Mouse (Mus musculus) liver, adult 2 months (tissue): ENCODE measurements around the gene Fam120a. TPM values are rescaled to one million over a fixed set of nuclear protein-coding genes. Genes with fewer than 3 reads are reported as not detected.
A peak's percentile ranks its signal among the peaks of the same experiment; 100 is the strongest.

Experiments
- DNase-seq: peaks from one replicate; pipeline ENCODE4 v3.0.0-alpha.2; 2011; ENCODE audit warnings: low read depth, low spot score; ENCODE audit errors: extremely low read depth
- H3K27ac ChIP-seq: fragments of 200-500 bp; replicated peaks from 2 replicates; pipeline ENCODE4 v1.5.1; 2012; ENCODE audit warnings: low read depth, mild to moderate bottlenecking, control low read depth, inconsistent platforms, low read length; ENCODE audit not compliant: insufficient read depth
- H3K27me3 ChIP-seq: fragments of 200-500 bp; 2 replicates; pipeline ENCODE4 v1.6.1; 2012; ENCODE audit warnings: mild to moderate bottlenecking, moderate library complexity, low read length, inconsistent platforms; ENCODE audit not compliant: control insufficient read depth, insufficient read depth
- H3K36me3 ChIP-seq: fragments of 200-500 bp; 2 replicates; pipeline ENCODE4 v1.6.1; 2012; ENCODE audit warnings: low read length, inconsistent platforms; ENCODE audit not compliant: control insufficient read depth, insufficient read depth
- H3K4me1 ChIP-seq: fragments of 200-500 bp; 2 replicates; pipeline ENCODE4 v1.6.1; 2011; ENCODE audit warnings: low read length; ENCODE audit not compliant: control insufficient read depth, insufficient read depth
- H3K4me3 ChIP-seq: fragments of 200-500 bp; 2 replicates; pipeline ENCODE4 v1.5.1; 2011; ENCODE audit warnings: low read depth, mild to moderate bottlenecking, control low read depth, low read length, moderate library complexity; ENCODE audit not compliant: insufficient read depth
- H3K79me2 ChIP-seq: fragments of 200-500 bp; 2 replicates; pipeline ENCODE4 v1.6.1; 2012; ENCODE audit warnings: inconsistent platforms, mild to moderate bottlenecking, low read length, moderate library complexity; ENCODE audit not compliant: control insufficient read depth, insufficient read depth
- H3K9ac ChIP-seq: fragments of 200-500 bp; 2 replicates; pipeline ENCODE4 v1.6.1; 2012; ENCODE audit warnings: low read depth, mild to moderate bottlenecking, control low read depth, inconsistent platforms, low read length
- CTCF ChIP-seq: fragments of 200-500 bp; IDR thresholded peaks from 2 replicates; pipeline ENCODE4 v1.5.1; 2011; ENCODE audit warnings: low read depth, low read length, control low read depth
- POLR2A ChIP-seq: fragments of 200-500 bp; IDR thresholded peaks from 2 replicates; pipeline ENCODE4 v1.6.1; 2011; ENCODE audit warnings: low read length, control low read depth; ENCODE audit not compliant: insufficient read depth; ENCODE audit errors: extremely low read depth
- WGBS: fragments of 180-500 bp; shearing (Covaris S2); methylation state at CpG from one replicate; pipeline ENCODE4 v1.1.7; 2018; 5-methylcytosine and 5-hydroxymethylcytosine counted together
- polyA plus RNA-seq: library from polyadenylated mRNA; depleted of rRNA; stranded (reverse); fragments of >200 nt; gene quantifications from 2 replicates; pipeline ENCODE4 v1.2.3, GENCODE M21; 2012
- total RNA-seq: library from RNA; depleted of rRNA; stranded (reverse); fragments of >200 nt; gene quantifications from 2 replicates; pipeline ENCODE4 v1.2.3, GENCODE M21; 2014

Fam120a gene
- total and polyA plus RNA-seq, 2 experiments, result 40.1 to 45.1 TPM

DNA sequence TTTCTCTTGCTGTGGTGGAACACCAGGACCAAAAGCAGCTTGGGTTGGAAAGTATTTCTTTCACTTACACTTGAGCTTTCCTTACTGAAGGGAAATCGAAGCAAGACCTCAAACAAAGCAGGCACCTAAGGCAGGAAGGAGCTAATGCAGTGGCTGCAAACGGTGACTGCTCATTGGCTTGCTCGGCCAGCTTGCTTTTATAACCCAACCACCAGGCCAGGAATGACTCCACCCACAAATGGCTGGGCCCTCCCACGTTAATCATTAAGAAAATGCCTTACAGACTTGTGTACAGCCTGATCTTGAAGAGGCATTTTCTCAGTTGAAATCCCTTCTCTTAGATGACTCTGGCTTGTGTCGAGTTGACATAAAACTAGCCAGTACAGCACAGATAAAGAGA, 3.2 kb upstream of the Fam120a start:
- peaks cover 8% of the 10 kb centered on the region for H3K4me1 ChIP-seq
- H3K79me2 ChIP-seq, result peaks cover 14% of the 10 kb centered on the region
- no peaks in the 10 kb centered on the region for H3K36me3 ChIP-seq
- no peak overlapping the region for H3K4me3 ChIP-seq
- H3K27me3 ChIP-seq, result no peaks in the 10 kb centered on the region
- H3K9ac ChIP-seq, result no peak overlapping the region
- 0 out of 2 replicates have a peak, but pooled peaks have one; percentile 25 for TF ChIP-seq POLR2A
- TF ChIP-seq CTCF, result no peak
- 16% methylated on average over 5 of the region's 5 CpGs for WGBS
- peak; percentile 90 for DNase-seq
- peak overlapping the region; percentile 70 for H3K27ac ChIP-seq

DNA sequence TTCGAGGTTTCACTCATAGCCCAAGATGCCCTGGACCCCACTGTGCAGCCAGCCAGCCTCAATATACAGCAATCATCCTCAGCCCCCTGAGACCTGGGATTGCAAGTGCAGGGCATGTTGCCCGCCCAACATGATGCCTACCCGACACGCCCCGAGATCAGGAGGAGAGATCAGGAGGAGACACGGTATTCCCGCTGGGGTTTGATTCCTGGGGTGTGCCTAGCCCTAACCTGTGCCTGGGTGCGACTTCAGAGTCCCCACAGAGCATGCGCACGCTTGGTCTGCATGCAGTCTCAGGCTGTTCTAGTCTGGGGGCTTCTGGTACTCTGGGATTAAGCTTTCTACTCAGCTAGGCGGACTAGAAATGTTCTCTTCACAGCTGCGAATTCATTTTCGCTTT, 2.7 kb upstream of the Fam120a start:
- peaks cover 11% of the 10 kb centered on the region for H3K4me1 ChIP-seq
- no peak overlapping the region for H3K9ac ChIP-seq
- DNase-seq, result no peak
- H3K27me3 ChIP-seq, result no peaks in the 10 kb centered on the region
- 74% methylated on average over 13 of the region's 13 CpGs for WGBS
- H3K27ac ChIP-seq, result peak overlapping the region; percentile 51
- no peak overlapping the region for H3K4me3 ChIP-seq
- H3K79me2 ChIP-seq, result peaks cover 18% of the 10 kb centered on the region
- H3K36me3 ChIP-seq, result no peaks in the 10 kb centered on the region
- TF ChIP-seq CTCF (no peak), POLR2A (no peak)

DNA sequence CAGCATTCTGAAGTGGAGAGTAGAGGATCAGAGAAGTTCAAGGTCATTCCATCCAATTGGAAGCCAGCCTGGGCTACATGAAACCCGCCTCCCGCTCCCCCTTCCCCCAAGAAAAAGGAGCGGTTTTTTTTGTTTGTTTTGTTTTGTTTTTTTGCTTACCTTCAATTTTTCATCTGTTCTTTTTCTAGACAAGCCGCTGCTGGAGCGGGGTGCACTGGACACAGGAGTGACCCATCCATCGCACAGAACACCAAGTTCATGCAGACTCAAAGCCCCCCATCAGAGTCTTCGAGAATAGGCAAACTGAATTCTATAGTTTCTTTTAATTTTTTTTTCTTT, 902 bp upstream of the Fam120a start:
- H3K36me3 ChIP-seq, result no peaks in the 10 kb centered on the region
- peak overlapping the region; percentile 69 for H3K4me3 ChIP-seq
- peaks cover 33% of the 10 kb centered on the region for H3K79me2 ChIP-seq
- no peaks in the 10 kb centered on the region for H3K27me3 ChIP-seq
- peak; percentile 82 for DNase-seq
- H3K9ac ChIP-seq, result peak overlapping the region; percentile 94
- TF ChIP-seq CTCF (no peak), POLR2A (no peak)
- H3K4me1 ChIP-seq, result peaks cover 23% of the 10 kb centered on the region
- peak overlapping the region; percentile 94 for H3K27ac ChIP-seq
- WGBS, result 5% methylated on average over 7 of the region's 7 CpGs

DNA sequence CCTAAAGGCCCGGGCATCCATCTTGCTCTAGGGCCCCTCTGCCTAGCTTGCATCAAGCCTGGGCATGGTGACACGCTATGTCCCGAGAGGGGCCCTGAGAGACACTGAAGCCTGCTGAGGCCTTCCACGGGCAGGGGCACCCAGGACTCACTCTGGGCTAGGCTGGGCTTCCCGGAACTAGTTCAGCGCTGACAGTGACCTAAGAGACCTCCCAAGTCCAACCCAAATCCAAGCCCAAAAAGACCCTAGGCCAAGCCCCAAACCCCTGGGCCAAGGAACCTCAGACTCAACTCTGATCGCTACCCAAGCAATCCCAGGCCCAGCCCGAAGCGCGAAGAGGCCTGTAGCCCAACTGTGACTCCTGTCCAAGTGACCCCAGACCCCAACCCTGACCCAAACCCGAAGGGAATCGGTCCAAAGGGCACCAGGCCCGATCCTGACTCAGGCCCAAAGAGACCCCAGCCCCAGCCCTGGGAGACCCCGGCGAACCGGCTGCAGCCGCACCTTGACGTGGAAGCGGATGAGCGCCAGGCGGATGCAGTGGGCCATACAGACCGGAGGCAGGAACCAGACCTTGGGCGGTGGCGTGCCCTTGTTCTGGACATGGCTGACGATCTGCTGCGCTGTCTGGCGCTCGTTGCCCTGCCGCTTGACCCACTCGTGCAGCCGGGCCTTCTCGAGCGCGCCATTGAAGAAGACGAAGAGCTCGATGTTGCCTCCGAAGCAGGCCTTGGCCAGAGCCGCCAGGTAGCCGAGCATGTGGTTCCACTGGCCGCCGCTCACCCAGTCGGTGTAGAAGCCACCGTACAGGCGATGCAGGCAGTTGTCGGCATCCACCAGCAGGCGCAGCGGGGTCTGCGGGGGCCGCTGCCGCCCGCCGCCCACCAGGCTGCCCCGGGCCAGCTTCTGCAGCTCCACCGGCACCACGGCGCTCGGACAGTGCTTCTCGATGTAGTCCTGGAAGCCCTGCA, 681 bp downstream of the Fam120a start:
- DNase-seq, result peak; percentile 37
- TF ChIP-seq CTCF (no peak), POLR2A (no peak)
- WGBS, result under 1% methylated on average over 58 of the region's 58 CpGs
- H3K27ac ChIP-seq, result peak overlapping the region; percentile 57
- H3K79me2 ChIP-seq, result peaks cover 40% of the 10 kb centered on the region
- peaks cover 32% of the 10 kb centered on the region for H3K4me1 ChIP-seq
- H3K36me3 ChIP-seq, result no peaks in the 10 kb centered on the region
- H3K27me3 ChIP-seq, result no peaks in the 10 kb centered on the region
- H3K4me3 ChIP-seq, result peak overlapping the region; percentile 82
- H3K9ac ChIP-seq, result peak overlapping the region; percentile 94

DNA sequence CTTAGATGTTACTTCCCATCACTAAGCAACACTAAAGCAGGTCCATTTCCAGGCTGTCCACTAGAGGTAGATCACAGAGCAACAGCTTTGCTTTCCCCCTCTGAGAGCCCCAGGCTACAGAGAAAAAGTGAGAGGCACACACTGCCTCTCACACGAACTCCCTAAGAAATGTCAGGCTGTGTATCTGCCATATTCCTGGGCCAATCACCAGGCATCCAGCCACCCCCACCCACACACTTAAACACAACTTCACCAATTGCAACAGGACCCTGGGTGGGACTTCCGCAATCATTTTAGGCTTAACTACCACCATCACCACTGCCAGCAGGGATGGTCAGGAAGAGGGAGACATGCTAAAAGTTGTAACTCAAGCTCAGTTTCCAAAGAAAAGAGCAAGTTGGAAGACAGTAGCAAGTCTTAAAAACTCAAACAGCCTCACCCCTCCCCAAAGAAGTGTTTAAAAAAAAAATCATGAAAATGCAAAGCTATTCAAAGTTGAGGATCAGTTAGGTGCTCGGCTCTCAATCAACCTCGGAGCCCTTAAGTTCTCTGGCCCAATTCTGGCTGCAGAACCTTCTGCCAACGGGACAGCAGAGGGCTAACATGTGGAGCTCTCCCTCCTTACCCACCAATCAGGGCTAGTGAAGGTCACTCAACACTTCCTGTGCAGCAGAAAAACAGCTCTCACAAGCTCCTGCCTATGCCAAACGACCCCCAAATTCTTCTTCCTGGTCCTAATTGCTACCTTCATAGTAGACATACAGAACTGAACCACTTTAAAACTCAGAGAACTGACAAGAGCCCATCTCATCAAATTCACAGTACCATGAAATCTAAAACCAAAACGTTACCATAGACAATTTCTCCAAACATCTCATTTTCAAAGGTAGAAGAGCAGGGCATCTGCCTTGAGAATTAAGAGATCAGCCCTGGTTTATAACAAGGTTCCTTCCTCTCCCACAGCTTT, 2.0 kb downstream of the Fam120a start:
- Histone ChIP-seq H3K36me3 (no peaks in the 10 kb centered on the region), H3K27me3 (no peaks in the 10 kb centered on the region), H3K27ac (peak overlapping the region; percentile 57), H3K79me2 (peaks cover 45% of the 10 kb centered on the region), H3K9ac (peak overlapping the region; percentile 94), H3K4me3 (peak overlapping the region; percentile 82), H3K4me1 (peaks cover 30% of the 10 kb centered on the region)
- DNase-seq, result peak; percentile 64
- WGBS, result 2% methylated on average over 7 of the region's 7 CpGs
- TF ChIP-seq POLR2A (no peak), CTCF (no peak; the same call in 1 of the 2 replicates)
